Mouse (Mus musculus) embryonic fibroblast, embryonic 13.5 days (primary cell): ENCODE data around the gene Mphosph9.

Source experiments
- CTCF ChIP-seq: IDR thresholded peaks from 2 replicates; pipeline ENCODE4 v1.5.1; 2011; ENCODE audit warnings: mild to moderate bottlenecking, control low read depth, low read length, moderate library complexity, borderline replicate concordance; ENCODE audit not compliant: insufficient read depth
- POLR2A ChIP-seq: IDR thresholded peaks from 2 replicates; pipeline ENCODE4 v1.6.1; 2011; ENCODE audit warnings: low read depth, mild to moderate bottlenecking, control low read depth, low read length, moderate library complexity

GRCm38 (mm10) chr5:124334392-124334791 is 6.6 kb upstream of the Mphosph9 start:
- no peak for TF ChIP-seq POLR2A
- no peak for TF ChIP-seq CTCF
